Mouse (Mus musculus) forebrain, embryonic 16.5 days (tissue): ENCODE results near the gene Tnk2. TPM values are rescaled to one million over a fixed set of nuclear protein-coding genes. Genes with fewer than 3 reads are reported as not detected.

Source experiments
- ATAC-seq: fragments of 200-750 bp; cut with Nextera tagmentation; 2 replicates; pipeline ENCODE4 v1.8.0; 2017; ENCODE audit warnings: mild to moderate bottlenecking, moderate library complexity
- H3K27ac ChIP-seq: fragments of 300-500 bp; sonication (generic); 2 replicates; pipeline ENCODE4 v1.5.1; 2014; ENCODE audit warnings: low read length, control low read depth
- H3K27me3 ChIP-seq: fragments of 300-500 bp; sonication (generic); replicated peaks from 2 replicates; pipeline ENCODE4 v1.6.1; 2014; ENCODE audit warnings: low read length; ENCODE audit not compliant: control insufficient read depth, insufficient read depth
- H3K36me3 ChIP-seq: fragments of 300-500 bp; sonication (generic); 2 replicates; pipeline ENCODE4 v1.6.1; 2014; ENCODE audit not compliant: control insufficient read depth, insufficient read depth
- H3K4me1 ChIP-seq: fragments of 300-500 bp; sonication (generic); replicated peaks from 2 replicates; pipeline ENCODE4 v1.6.1; 2014; ENCODE audit warnings: low read length; ENCODE audit not compliant: control insufficient read depth, insufficient read depth
- H3K4me2 ChIP-seq: fragments of 300-500 bp; sonication (generic); 2 replicates; pipeline ENCODE4 v1.6.1; 2014; ENCODE audit warnings: mild to moderate bottlenecking, low read length, control low read depth
- H3K4me3 ChIP-seq: fragments of 300-500 bp; sonication (generic); replicated peaks from 2 replicates; pipeline ENCODE4 v1.5.1; 2014; ENCODE audit warnings: mild to moderate bottlenecking, low read length, control low read depth
- H3K9ac ChIP-seq: fragments of 300-500 bp; sonication (generic); replicated peaks from 2 replicates; pipeline ENCODE4 v1.6.1; 2014; ENCODE audit warnings: low read depth, low read length, control low read depth
- H3K9me3 ChIP-seq: fragments of 300-500 bp; sonication (generic); 2 replicates; pipeline ENCODE4 v1.6.1; 2016; ENCODE audit warnings: low read length; ENCODE audit not compliant: control insufficient read depth
- WGBS: fragments of 180-500 bp; shearing (Covaris S2); extraction: QIAGEN DNeasy Blood & Tissue Kit; methylation state at CpG from one replicate; pipeline ENCODE4 v1.1.7; 2014; 5-methylcytosine and 5-hydroxymethylcytosine counted together
- polyA plus RNA-seq: library from polyadenylated mRNA; unstranded; fragments of >200 nt; fragmentation: Nextera tagmentation; extraction: Ambion mirVana; gene quantifications from 2 replicates; pipeline ENCODE4 v1.2.1, GENCODE M21; 2015

Gene Tnk2
- polyA plus RNA-seq, 1 experiment from 2014 or later: 21.9 TPM

- Histone ChIP-seq H3K27me3 (no peaks in the 10 kb centered on the region), H3K4me1 (peaks cover 25% of the 10 kb centered on the region), H3K9me3 (no peaks in the 10 kb centered on the region), H3K4me2 (no peak overlapping the region), H3K9ac (no peak overlapping the region), H3K27ac (no peak overlapping the region), H3K36me3 (no peaks in the 10 kb centered on the region; the same call in 1 of the 2 replicates), H3K4me3 (no peak overlapping the region)
- no peak for ATAC-seq
- WGBS: 93% methylated on average over 4 of the region's 4 CpGs
Observed at GRCm38 (mm10) chr16:32655534-32655933, 11.9 kb downstream of the Tnk2 start.

DNA sequence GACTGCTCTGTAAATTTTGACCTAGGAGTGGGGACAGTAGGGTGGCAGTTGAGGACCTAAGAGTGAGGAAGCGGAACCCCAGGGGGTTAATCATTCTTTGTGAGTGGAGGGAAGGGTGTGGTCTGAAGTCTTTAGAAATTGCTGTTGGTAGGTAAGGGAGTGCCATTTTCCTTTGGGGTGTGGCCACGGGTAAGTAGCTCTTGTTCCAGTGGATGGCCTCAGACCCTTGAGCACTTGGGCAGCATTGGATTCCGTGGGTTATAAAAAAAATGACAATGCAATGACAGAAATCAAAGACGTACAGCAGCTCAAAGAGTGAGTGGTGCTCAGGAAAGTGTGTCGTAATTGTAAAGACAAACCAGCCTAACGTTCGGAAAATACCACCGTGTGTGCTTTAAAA lies 12.6 kb downstream of the Tnk2 start:
- Histone ChIP-seq H3K36me3 (no peaks in the 10 kb centered on the region), H3K27ac (no peak overlapping the region), H3K4me2 (no peak overlapping the region), H3K9me3 (no peaks in the 10 kb centered on the region), H3K27me3 (no peaks in the 10 kb centered on the region), H3K4me1 (peaks cover 32% of the 10 kb centered on the region), H3K9ac (no peak overlapping the region), H3K4me3 (no peak overlapping the region)
- no peak for ATAC-seq
- WGBS: 85% methylated on average over 8 of the region's 8 CpGs

- Histone ChIP-seq H3K9me3 (no peaks in the 10 kb centered on the region), H3K4me1 (peaks cover 37% of the 10 kb centered on the region), H3K27me3 (no peaks in the 10 kb centered on the region), H3K27ac (no peak overlapping the region), H3K36me3 (no peaks in the 10 kb centered on the region), H3K4me3 (no peak overlapping the region), H3K4me2 (no peak overlapping the region), H3K9ac (no peak overlapping the region)
- WGBS: 78% methylated on average over 8 of the region's 8 CpGs
- no peak for ATAC-seq
Observed at GRCm38 (mm10) chr16:32656794-32657193, 13.1 kb downstream of the Tnk2 start.

DNA sequence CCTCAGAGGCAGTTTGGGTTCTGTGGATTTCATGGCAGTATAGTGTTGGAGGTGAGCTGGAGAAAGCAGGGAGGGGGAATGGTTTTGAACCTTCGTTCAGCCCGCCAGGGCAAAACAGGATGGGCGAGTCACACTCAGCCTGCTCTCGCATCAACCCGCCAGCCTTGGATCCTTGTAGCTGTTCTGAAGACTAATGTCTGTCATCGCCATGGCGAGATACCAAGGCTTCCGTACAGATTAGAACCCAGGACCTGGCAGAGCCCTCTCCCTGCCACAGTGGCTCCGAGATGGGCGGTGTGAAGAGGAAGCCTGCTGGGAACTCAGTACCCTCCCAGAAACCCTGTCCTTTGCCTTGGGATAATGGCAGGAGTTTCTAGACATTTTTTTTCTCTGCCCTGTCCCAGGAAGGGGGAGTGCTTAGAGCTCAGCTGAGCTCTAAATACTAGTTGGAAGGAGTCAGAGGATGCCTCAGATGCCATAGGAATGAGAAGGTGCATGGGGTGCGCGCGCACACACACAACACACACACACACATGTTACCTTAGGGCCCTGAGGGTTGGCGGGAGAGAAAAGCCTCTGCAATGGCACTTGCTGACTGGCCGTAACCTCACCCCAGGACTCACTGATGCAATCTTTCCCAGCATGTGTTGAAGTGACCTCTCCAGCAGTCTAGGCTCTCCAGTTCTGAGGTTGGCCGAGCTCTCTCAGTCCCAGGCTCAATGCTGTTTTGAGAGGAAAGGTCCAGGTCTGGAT lies 14.0 kb downstream of the Tnk2 start:
- no peak overlapping the region for H3K4me2 ChIP-seq
- whole genome bisulfite sequencing: 92% methylated on average over 16 of the region's 16 CpGs

DNA sequence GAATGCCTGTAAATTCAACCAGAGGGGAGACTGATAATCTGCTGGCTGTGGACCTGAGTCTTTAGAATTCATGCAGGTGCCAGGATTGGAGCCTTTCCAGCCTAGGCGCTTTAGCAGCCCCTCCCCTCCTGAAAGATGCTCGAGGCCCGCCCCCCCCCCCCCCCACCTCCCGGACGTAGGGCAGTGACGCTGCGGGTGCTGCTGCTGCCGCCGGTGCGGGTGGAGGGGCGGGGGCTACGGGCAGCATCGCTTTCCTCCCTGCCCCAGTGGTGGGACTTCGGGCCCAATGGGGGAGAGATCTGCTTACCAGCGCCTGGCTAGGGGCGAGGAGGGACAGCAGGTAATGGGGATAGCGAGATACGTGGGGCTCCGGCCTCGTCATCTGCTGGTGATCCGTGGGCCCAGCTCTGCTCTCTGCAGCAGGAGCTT lies 15.1 kb downstream of the Tnk2 start:
- peak overlapping the region; percentile 76 for H3K9ac ChIP-seq
- no peaks in the 10 kb centered on the region for H3K9me3 ChIP-seq
- H3K4me3 ChIP-seq: peak overlapping the region; percentile 52
- H3K4me1 ChIP-seq: peaks cover 54% of the 10 kb centered on the region
- 1% methylated on average over 9 of the region's 21 CpGs for WGBS
- no peaks in the 10 kb centered on the region for H3K27me3 ChIP-seq
- H3K27ac ChIP-seq: peak overlapping the region; percentile 72
- peak; percentile 18; the same call in 1 of the 2 replicates for ATAC-seq
- H3K4me2 ChIP-seq: peak overlapping the region; percentile 73
- no peaks in the 10 kb centered on the region for H3K36me3 ChIP-seq

More for the DNA sequence above, 14.0 kb downstream of the Tnk2 start:
- no peak overlapping the region for H3K27ac ChIP-seq
- H3K4me1 ChIP-seq: peaks cover 44% of the 10 kb centered on the region
- no peaks in the 10 kb centered on the region for H3K36me3 ChIP-seq
- H3K4me3 ChIP-seq: no peak overlapping the region
- ATAC-seq: no peak
- H3K27me3 ChIP-seq: no peaks in the 10 kb centered on the region
- H3K9ac ChIP-seq: no peak overlapping the region
- no peaks in the 10 kb centered on the region for H3K9me3 ChIP-seq

DNA sequence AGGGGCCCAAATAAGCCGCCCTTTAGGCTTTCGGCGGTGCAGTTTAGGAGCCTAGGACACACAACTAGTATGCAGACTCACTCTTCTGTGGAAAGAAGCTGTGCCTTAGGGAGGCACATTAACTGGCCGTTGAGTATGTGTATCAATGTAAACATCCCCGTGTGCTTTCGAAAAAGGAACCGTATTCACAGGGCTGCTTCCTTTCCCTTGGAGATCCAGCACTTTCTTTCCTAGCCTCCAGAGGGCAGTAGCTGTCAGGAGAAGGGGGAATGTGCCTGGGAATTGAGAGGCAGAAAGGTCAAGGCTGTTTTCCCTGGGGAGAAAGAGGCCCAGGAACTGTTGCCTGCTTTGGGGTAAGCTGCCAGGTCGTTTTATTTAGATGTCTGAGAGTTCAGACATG lies 15.7 kb downstream of the Tnk2 start:
- peak overlapping the region; percentile 73 for H3K4me2 ChIP-seq
- H3K4me3 ChIP-seq: peak overlapping the region; percentile 52
- peak overlapping the region; percentile 88 for H3K27ac ChIP-seq
- H3K4me1 ChIP-seq: peaks cover 60% of the 10 kb centered on the region
- no peaks in the 10 kb centered on the region for H3K9me3 ChIP-seq
- no peaks in the 10 kb centered on the region for H3K36me3 ChIP-seq
- H3K27me3 ChIP-seq: no peaks in the 10 kb centered on the region
- ATAC-seq: peak; percentile 19
- WGBS: 8% methylated on average over 8 of the region's 8 CpGs
- peak overlapping the region; percentile 76 for H3K9ac ChIP-seq

GRCm38 (mm10) chr16:32660095-32660494 lies 16.4 kb downstream of the Tnk2 start:
- Histone ChIP-seq H3K27me3 (no peaks in the 10 kb centered on the region), H3K4me1 (peaks cover 61% of the 10 kb centered on the region), H3K36me3 (no peaks in the 10 kb centered on the region), H3K4me3 (no peak overlapping the region), H3K4me2 (no peak overlapping the region), H3K27ac (peak overlapping the region; percentile 88), H3K9ac (no peak overlapping the region), H3K9me3 (no peaks in the 10 kb centered on the region)
- WGBS: 30% methylated on average over 1 of the region's 1 CpGs
- ATAC-seq: no peak

DNA sequence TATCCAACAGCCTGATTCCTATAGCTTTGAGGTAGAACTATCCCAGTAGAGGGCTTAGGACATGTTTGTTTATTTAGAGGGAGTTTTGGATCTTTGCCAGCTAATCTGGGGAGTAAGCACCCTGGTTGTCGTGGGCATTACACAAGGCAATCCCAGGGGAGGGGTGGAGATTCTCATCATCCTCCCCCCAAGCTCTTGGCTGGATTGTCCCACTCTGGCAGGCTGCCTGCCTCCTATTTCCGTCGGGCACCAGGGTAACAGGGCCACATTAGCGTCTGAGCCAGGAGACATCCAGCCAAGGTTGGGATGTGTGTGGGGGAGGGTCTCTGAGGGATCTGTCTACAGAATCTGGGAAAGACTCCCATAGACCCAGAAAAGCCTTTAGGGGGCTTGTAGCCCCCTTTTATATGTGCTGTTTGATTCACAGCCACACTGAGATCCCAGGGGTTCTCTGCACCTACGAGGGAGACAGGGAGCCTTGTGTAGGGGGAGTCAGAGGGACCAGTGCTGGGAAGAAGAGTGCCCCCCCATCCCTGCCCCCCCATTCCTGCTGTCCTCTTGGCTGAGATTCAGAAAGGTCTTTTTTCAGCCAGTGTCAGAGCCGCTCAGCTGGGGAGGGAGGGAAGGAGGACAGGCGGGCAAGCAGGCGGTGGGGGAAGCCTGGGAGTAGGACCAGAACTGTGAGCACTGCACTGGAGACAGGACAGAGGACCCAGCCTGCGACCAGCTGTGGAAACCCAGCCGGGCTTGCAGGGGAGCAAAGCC lies 17.1 kb downstream of the Tnk2 start:
- peak; percentile 68 for ATAC-seq
- peak overlapping the region; percentile 10 for H3K4me3 ChIP-seq
- 7% methylated on average over 10 of the region's 10 CpGs for WGBS
- peaks cover 62% of the 10 kb centered on the region for H3K4me1 ChIP-seq
- H3K9me3 ChIP-seq: no peaks in the 10 kb centered on the region
- peak overlapping the region; percentile 36 for H3K4me2 ChIP-seq
- no peaks in the 10 kb centered on the region for H3K36me3 ChIP-seq
- H3K9ac ChIP-seq: peak overlapping the region; percentile 54
- peak overlapping the region; percentile 88 for H3K27ac ChIP-seq
- no peaks in the 10 kb centered on the region for H3K27me3 ChIP-seq

- H3K4me3 ChIP-seq: peak overlapping the region; percentile 10
- peak overlapping the region; percentile 88 for H3K27ac ChIP-seq
- ATAC-seq: no peak
- no peaks in the 10 kb centered on the region for H3K27me3 ChIP-seq
- H3K36me3 ChIP-seq: no peaks in the 10 kb centered on the region
- H3K9ac ChIP-seq: peak overlapping the region; percentile 54
- 36% methylated on average over 10 of the region's 10 CpGs for WGBS
- H3K9me3 ChIP-seq: no peaks in the 10 kb centered on the region
- H3K4me1 ChIP-seq: peaks cover 68% of the 10 kb centered on the region
- peak overlapping the region; percentile 36 for H3K4me2 ChIP-seq
Observed at GRCm38 (mm10) chr16:32661493-32661921, 17.8 kb downstream of the Tnk2 start.
